Mouse (Mus musculus): ENCODE results near the gene Cdk5r2. TPM values are rescaled to one million over a fixed set of nuclear protein-coding genes. Genes with fewer than 3 reads are reported as not detected.
"Not testable (repeated sequence)": the region's sequence is repeated elsewhere in the genome, so short reads cannot be mapped to it uniquely, and the experiment has no call there.

Gene Cdk5r2
- polyA plus RNA-seq, 1 experiment = not detected

- Histone ChIP-seq H3K4me1 (ENCODE audit: control insufficient read depth, insufficient read depth, insufficient read length) (peaks cover 22% of the 10 kb centered on the region), H3K27me3 (ENCODE audit: control insufficient read depth, insufficient read depth, low read length) (peaks cover 10% of the 10 kb centered on the region), H3K4me3 (ENCODE audit: extremely low read depth, insufficient read depth, insufficient read length) (no peak overlapping the region), H3K27ac (ENCODE audit: insufficient read depth, low read length) (no peak overlapping the region), H3K36me3 (ENCODE audit: control insufficient read depth, insufficient read depth, low read length) (no peaks in the 10 kb centered on the region)
- DNase-seq (ENCODE audit: low read depth in 1 of 2, low spot score in 2 of 2) = no peak
- no peak for TF ChIP-seq POLR2A (IDR thresholded peaks at IDR 0.05; ENCODE audit: low read depth, low read length)
- no peak for TF ChIP-seq CTCF (IDR thresholded peaks at IDR 0.05; ENCODE audit: extremely low read depth, insufficient read depth, insufficient read length, insufficient replicate concordance)
- WGBS = 55% methylated on average over 10 of the region's 10 CpGs
These were observed 45.7 kb upstream of the Cdk5r2 start for GRCm38 (mm10) chr1:74809007-74809406.

- 81% methylated on average over 9 of the region's 9 CpGs for WGBS
- no peak overlapping the region for H3K4me3 ChIP-seq (ENCODE audit: extremely low read depth, insufficient read depth, insufficient read length)
- no peaks in the 10 kb centered on the region for H3K27me3 ChIP-seq (ENCODE audit: control insufficient read depth, insufficient read depth, low read length)
- H3K36me3 ChIP-seq (ENCODE audit: control insufficient read depth, insufficient read depth, low read length) = no peaks in the 10 kb centered on the region
- peaks cover 4% of the 10 kb centered on the region; the same call in 1 of the 2 replicates for H3K4me1 ChIP-seq (ENCODE audit: control insufficient read depth, insufficient read depth, insufficient read length)
- no peak overlapping the region for H3K27ac ChIP-seq (ENCODE audit: insufficient read depth, low read length)
- TF ChIP-seq CTCF (IDR thresholded peaks at IDR 0.05; ENCODE audit: extremely low read depth, insufficient read depth, insufficient read length, insufficient replicate concordance) (no peak), POLR2A (IDR thresholded peaks at IDR 0.05; ENCODE audit: low read depth, low read length) (no peak)
- DNase-seq (ENCODE audit: low read depth in 1 of 2, low spot score in 2 of 2) = no peak
These were observed 39.6 kb upstream of the Cdk5r2 start for GRCm38 (mm10) chr1:74814931-74815647.

GRCm38 (mm10) chr1:74815965-74816364 is 38.8 kb upstream of the Cdk5r2 start:
- not testable (repeated sequence) for H3K4me3 ChIP-seq (ENCODE audit: extremely low read depth, insufficient read depth, insufficient read length); H3K36me3 ChIP-seq (ENCODE audit: control insufficient read depth, insufficient read depth, low read length); DNase-seq (ENCODE audit: low read depth in 1 of 2, low spot score in 2 of 2); H3K27me3 ChIP-seq (ENCODE audit: control insufficient read depth, insufficient read depth, low read length); H3K27ac ChIP-seq (ENCODE audit: insufficient read depth, low read length); H3K4me1 ChIP-seq (ENCODE audit: control insufficient read depth, insufficient read depth, insufficient read length)
- WGBS = 81% methylated on average over 6 of the region's 6 CpGs

- peak; percentile 79 to 87 for DNase-seq (ENCODE audit: low read depth in 1 of 2, low spot score in 2 of 2)
- H3K4me3 ChIP-seq (ENCODE audit: extremely low read depth, insufficient read depth, insufficient read length) = peak overlapping the region; percentile 79
- peaks cover 4% of the 10 kb centered on the region; the same call in 1 of the 2 replicates for H3K4me1 ChIP-seq (ENCODE audit: control insufficient read depth, insufficient read depth, insufficient read length)
- peak overlapping the region; percentile 85 for H3K27ac ChIP-seq (ENCODE audit: insufficient read depth, low read length)
- H3K36me3 ChIP-seq (ENCODE audit: control insufficient read depth, insufficient read depth, low read length) = no peaks in the 10 kb centered on the region
- no peaks in the 10 kb centered on the region for H3K27me3 ChIP-seq (ENCODE audit: control insufficient read depth, insufficient read depth, low read length)
- WGBS = 8% methylated on average over 38 of the region's 38 CpGs
- TF ChIP-seq POLR2A (IDR thresholded peaks at IDR 0.05; ENCODE audit: low read depth, low read length) (peak; percentile 69; the same call in 1 of the 2 replicates), CTCF (IDR thresholded peaks at IDR 0.05; ENCODE audit: extremely low read depth, insufficient read depth, insufficient read length, insufficient replicate concordance) (no peak)
These were observed 38.0 kb upstream of the Cdk5r2 start for GRCm38 (mm10) chr1:74816612-74817199.

GRCm38 (mm10) chr1:74817219-74817618 is 37.5 kb upstream of the Cdk5r2 start:
- TF ChIP-seq POLR2A (IDR thresholded peaks at IDR 0.05; ENCODE audit: low read depth, low read length) (no peak), CTCF (IDR thresholded peaks at IDR 0.05; ENCODE audit: extremely low read depth, insufficient read depth, insufficient read length, insufficient replicate concordance) (no peak)
- Histone ChIP-seq H3K4me1 (ENCODE audit: control insufficient read depth, insufficient read depth, insufficient read length) (peaks cover 4% of the 10 kb centered on the region; the same call in 1 of the 2 replicates), H3K27me3 (ENCODE audit: control insufficient read depth, insufficient read depth, low read length) (no peaks in the 10 kb centered on the region), H3K36me3 (ENCODE audit: control insufficient read depth, insufficient read depth, low read length) (no peaks in the 10 kb centered on the region), H3K4me3 (ENCODE audit: extremely low read depth, insufficient read depth, insufficient read length) (peak overlapping the region; percentile 79), H3K27ac (ENCODE audit: insufficient read depth, low read length) (peak overlapping the region; percentile 85)
- WGBS = 11% methylated on average over 14 of the region's 14 CpGs
- no peak for DNase-seq (ENCODE audit: low read depth in 1 of 2, low spot score in 2 of 2)

- Histone ChIP-seq H3K4me1 (ENCODE audit: control insufficient read depth, insufficient read depth, insufficient read length) (peaks cover 4% of the 10 kb centered on the region; the same call in 1 of the 2 replicates), H3K27ac (ENCODE audit: insufficient read depth, low read length) (no peak overlapping the region), H3K36me3 (ENCODE audit: control insufficient read depth, insufficient read depth, low read length) (no peaks in the 10 kb centered on the region), H3K4me3 (ENCODE audit: extremely low read depth, insufficient read depth, insufficient read length) (no peak overlapping the region), H3K27me3 (ENCODE audit: control insufficient read depth, insufficient read depth, low read length) (no peaks in the 10 kb centered on the region)
- no peak for TF ChIP-seq CTCF (IDR thresholded peaks at IDR 0.05; ENCODE audit: extremely low read depth, insufficient read depth, insufficient read length, insufficient replicate concordance)
- TF ChIP-seq POLR2A (IDR thresholded peaks at IDR 0.05; ENCODE audit: low read depth, low read length) = no peak
- WGBS = 100% methylated on average over 1 of the region's 1 CpGs
- DNase-seq (ENCODE audit: low read depth in 1 of 2, low spot score in 2 of 2) = no peak
These were observed 36.2 kb upstream of the Cdk5r2 start for GRCm38 (mm10) chr1:74818509-74818908.

GRCm38 (mm10) chr1:74823598-74823997 is 31.1 kb upstream of the Cdk5r2 start:
- not testable (repeated sequence) for H3K36me3 ChIP-seq (ENCODE audit: control insufficient read depth, insufficient read depth, low read length); H3K4me1 ChIP-seq (ENCODE audit: control insufficient read depth, insufficient read depth, insufficient read length); H3K27me3 ChIP-seq (ENCODE audit: control insufficient read depth, insufficient read depth, low read length); H3K4me3 ChIP-seq (ENCODE audit: extremely low read depth, insufficient read depth, insufficient read length); H3K27ac ChIP-seq (ENCODE audit: insufficient read depth, low read length); DNase-seq (ENCODE audit: low read depth in 1 of 2, low spot score in 2 of 2)
- 95% methylated on average over 4 of the region's 4 CpGs for WGBS
